Mouse (Mus musculus) left cerebral cortex, adult 18-20 months (tissue): ENCODE data around the gene Gm42791. TPM values are rescaled to one million over a fixed set of nuclear protein-coding genes. Genes with fewer than 3 reads are reported as not detected.

Experiments used
- DNase-seq, 2 experiments: peaks; one replicate each; pipeline ENCODE4 v3.0.0; 2021 to 2022; ENCODE audit warnings: low spot score in 2 of 2, mixed read lengths in 1 of 2
- total RNA-seq, 2 experiments: library from RNA; stranded (reverse); gene quantifications; 2 replicates each; pipeline ENCODE4 v1.2.3; 2021

Gm42791 gene
- total RNA-seq, 2 experiments from 2014 or later = 31.6 to 40.1 TPM

GRCm38 (mm10) chr5:148982396-148982795, 12.6 kb downstream of the Gm42791 start:
- DNase-seq = no peak

DNA sequence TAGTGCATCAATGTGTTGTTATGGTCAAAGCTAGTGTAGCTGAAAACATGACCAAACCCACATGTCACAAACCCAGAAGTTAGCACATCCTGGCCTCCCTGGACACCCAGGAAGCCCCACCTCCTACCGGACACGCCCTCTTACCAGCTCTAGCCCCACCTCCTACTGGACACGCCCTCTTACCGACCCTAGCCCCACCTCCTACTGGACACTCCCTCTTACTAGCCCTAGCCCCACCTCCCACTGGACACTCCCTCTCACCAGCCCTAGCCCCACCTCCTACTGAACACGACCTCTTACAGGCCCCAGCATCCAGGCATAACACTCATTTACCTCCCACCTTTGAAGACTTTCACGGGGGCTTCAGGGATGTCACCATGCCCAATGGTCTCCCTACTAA, 14.3 kb downstream of the Gm42791 start:
- no peak for DNase-seq

DNA sequence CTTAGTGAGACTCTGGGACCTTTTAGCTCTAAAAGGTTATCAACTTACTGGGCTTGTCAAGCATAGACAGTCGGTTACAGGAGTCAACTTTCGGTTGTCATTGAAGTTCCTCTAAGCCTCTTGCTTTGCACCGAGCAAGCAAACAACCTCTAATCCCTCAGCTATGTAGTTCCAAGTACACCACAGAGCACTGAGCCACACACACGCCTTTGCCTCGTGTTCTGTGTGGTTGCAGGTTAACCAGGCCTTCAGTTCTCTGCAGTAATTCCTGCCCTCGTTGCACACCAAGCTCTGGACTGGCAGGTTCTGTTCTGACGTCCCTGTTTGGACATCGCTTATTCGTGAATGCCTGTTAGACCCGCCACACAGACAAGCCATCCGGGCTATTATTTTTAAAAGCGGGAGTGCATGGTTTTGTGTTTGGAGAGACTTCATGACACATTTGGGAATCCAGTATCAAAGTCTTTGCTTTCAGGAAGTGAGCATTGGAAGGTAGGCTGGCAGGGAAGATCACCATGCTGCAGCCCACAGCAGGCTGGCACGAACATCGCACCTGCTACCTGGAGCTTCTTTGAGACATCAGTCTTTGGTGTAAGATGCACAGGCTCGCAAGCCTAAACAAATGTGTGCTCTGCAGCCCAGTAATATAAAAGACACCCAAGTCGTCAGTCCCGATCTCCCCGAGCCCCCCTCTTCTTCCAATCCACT, 16.3 kb downstream of the Gm42791 start:
- no peak for DNase-seq

DNA sequence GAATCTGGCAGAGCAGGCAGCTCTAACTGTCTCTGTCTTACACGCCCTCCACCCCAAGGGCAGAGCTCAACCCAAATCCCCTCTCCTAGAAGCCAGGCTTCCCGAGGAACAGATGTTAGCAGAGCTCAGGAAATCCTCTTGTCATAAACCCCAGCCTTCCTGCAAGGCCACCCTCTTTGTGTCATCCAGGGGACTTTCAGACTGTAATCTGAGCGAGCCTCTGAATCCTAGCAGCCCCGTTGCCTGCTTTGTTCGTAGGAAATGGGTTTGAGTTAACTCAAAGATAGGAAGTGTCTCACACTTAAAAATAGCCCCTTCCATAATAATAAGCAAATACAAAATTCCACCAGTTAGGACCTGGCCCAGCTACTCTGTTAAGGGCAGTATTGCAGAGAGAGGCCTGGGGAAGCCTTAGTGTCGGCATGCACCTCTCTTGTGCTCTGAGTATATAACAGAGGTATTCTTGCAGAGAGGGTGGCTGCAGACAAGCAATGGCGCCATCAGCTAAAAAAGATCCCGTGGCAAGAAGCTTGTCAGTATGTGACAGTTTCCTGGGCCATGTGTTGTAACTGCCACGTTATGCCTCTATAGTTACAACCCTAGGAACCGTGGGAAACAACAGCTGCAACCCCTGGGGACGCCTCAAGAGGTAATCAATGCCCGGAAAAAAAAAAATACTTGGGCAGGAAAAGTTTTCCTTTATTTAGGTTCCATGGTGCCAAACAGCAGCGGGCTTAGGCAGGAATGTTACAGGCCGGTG, 17.1 kb downstream of the Gm42791 start:
- DNase-seq = no peak

DNA sequence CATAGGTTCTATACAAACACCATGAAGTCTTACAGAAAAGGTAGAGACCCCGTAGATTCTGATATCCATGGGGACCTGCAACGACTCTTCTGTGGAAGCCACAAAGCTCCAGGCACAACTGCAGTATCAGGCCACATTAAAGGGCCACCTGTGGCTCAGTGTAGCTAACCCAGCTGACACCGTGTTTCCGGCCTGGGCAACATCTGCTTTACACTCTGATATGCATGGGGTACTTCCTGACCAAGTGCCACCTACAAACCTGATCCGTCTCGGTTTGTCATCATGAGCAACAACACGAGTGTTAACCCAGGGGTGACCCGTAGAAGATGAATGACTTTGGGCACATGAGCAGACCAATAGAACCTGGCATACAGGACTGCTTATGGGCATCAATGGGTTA, 18.1 kb downstream of the Gm42791 start:
- DNase-seq = no peak

GRCm38 (mm10) chr5:148975035-148975434, 19.9 kb downstream of the Gm42791 start:
- DNase-seq = no peak

DNA sequence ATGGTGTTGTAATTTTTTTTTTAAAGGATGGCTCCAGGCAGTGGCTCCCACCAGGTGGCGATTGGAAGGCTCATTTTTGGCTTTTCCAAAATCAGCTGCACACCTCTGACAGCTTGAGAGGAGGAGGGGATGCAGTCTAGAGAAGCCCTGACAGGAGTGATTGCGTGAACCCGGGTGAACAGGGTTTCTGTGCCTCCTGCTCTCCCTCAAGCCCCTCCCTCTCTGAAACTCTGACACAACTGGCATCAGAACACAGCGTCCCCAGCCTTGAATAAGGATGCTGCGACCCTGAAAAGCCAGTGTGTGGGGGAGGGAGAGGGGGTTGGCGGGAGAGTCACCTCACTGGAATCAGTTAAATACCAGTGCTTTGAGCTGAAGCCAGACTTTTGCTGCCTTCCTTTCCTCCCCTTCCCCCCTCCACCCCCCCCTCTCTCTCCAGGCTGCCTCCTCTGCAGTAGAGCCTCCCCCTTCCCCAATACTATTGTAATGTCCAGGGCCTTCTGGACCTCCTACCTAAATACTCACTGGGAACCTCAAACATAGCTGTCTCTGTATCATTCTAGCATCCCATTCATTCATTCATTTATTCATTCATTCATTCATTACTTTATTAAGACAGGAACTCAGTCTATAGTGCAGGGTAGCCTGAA, 21.8 kb downstream of the Gm42791 start:
- no peak for DNase-seq

GRCm38 (mm10) chr5:148972167-148972566, 22.8 kb downstream of the Gm42791 start:
- DNase-seq = no peak

DNA sequence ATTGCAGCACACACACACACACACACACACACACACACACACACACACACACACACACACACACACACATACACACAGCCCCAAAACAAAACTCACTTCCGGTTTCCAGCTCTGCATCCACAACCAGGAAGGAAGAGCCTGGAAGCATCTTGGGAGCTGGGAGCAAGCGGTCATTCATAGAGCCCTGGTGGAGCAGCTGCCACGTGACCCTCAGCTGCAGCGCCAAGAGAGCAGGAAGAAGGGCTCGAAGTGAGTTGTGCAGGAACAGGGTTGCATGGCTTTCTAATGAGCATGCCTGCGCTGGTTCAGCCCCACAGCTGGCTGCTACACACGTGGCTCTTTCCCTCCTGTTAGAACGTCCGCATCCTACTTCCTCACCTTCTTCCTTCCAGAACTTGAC, 25.3 kb downstream of the Gm42791 start:
- no peak for DNase-seq

GRCm38 (mm10) chr5:148968958-148969576, 25.9 kb downstream of the Gm42791 start:
- DNase-seq = no peak

DNA sequence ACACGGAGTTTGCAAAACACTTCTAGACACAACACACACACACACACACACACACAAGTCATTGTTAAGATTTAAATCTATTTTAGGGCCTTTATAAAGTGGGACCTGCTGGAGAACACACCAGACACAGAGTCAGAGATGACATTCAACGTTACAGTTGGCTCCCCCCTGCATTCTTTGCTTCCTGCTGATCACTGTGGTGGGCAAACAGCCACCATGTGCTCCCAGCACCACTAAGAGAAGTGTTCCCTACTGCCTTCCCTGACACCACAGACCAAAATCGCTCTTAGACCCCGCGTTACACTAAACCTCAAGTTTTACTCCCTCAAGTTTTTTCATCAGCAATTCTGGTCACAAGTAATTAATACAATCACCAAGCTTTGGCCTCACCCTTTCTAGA, 26.8 kb downstream of the Gm42791 start:
- no peak for DNase-seq

GRCm38 (mm10) chr5:148966395-148966794, 28.6 kb downstream of the Gm42791 start:
- no peak for DNase-seq

DNA sequence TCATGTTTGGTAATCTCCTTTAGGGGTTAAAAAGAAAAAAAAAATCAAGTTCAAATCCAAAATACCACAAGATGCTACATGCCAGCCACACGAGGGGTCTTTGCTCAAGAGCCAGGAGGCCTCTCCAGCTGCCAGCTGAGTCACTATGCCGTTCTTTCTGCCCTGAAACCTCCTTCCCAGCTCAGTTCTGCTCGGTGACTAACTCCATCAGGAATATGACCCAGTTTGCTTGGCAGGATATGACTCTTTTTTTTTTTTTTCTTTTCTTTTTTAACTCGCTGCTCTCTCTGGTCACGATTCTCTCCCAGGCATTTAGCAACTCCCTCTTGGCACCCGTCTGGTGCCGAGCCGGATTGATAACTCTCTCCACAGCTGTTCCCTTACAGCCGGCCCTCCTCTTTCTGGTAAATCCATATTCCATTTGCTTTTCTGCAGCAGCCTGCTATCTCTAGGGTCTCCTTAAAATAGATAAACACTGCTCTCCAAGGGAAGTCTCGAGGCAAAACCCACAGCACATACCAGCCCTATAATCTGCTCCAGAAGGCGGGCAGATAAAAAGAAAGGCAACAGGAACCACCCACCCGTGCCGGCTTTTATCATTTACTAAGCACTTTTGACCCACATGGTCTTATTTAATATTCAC, 29.1 kb downstream of the Gm42791 start:
- peak; percentile 71 to 77 for DNase-seq

DNA sequence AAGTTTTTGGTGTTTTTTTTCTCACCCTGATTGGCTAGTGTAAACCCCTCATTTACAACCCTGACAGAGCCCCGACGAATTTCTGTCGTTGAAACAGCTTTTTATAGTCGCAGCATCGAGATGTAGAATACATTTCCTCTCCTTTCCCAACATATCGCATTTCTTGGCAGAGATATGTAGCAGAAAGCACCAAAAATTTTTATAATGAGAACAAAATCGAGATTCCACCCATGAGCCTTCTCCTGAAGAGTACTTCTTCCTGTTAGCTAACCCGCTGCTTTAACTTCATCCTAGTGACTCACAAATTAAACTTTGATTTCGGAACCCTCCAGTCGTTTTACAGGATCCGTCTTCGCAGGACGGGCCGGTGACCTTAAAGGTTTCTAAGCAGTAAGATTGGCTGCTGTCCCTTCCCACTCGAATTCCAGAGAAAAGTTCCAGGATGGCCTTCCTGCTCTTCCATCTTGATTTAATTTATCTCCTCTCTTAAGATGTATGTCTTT, 29.8 kb downstream of the Gm42791 start:
- DNase-seq = no peak

GRCm38 (mm10) chr5:148964251-148964650, 30.7 kb downstream of the Gm42791 start:
- DNase-seq = no peak

DNA sequence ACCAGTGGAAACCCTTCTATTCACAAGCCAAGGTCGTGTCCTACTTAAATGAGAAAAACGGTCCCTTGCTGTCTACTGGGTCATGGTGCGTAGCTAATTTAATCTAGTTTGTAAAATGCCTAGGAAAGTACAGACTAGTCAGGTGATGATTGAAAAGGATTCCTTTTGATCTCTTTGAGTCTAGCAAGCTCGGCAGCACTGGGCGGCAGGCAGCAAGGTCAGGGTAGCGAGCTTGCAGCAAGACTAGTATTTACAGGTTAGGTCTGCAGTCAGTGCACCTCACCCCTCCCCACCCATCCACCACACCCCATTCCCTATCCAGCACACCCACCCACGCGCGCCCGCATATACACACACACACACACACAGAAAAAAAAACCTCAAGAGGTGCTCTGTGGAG, 34.7 kb downstream of the Gm42791 start:
- DNase-seq = no peak

GRCm38 (mm10) chr5:148959068-148959990, 35.6 kb downstream of the Gm42791 start:
- DNase-seq = peak; percentile 87 to 89

DNA sequence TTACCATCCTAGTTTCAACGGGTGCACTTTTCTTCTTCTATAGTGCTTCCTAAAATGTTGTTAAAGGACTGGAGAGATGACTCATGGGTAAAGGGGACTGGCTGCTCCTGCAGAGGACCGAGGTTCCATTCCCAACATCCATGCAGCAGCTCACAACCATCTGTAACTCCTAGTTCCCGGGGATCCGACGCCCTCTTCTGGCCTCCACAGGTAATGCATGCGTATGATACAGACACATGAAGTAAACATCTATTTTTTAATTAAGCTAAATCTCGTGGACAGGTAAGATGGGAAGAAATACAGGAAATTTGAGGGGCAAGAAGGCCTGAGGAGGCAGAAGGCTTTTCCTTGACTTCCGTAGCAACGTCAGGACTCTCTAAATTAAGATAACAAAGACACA, 36.6 kb downstream of the Gm42791 start:
- no peak for DNase-seq

GRCm38 (mm10) chr5:148956898-148957535, 37.9 kb downstream of the Gm42791 start:
- no peak for DNase-seq
